Mouse (Mus musculus): Measurements from ENCODE around the gene Uap1.

The Uap1 gene

DNA sequence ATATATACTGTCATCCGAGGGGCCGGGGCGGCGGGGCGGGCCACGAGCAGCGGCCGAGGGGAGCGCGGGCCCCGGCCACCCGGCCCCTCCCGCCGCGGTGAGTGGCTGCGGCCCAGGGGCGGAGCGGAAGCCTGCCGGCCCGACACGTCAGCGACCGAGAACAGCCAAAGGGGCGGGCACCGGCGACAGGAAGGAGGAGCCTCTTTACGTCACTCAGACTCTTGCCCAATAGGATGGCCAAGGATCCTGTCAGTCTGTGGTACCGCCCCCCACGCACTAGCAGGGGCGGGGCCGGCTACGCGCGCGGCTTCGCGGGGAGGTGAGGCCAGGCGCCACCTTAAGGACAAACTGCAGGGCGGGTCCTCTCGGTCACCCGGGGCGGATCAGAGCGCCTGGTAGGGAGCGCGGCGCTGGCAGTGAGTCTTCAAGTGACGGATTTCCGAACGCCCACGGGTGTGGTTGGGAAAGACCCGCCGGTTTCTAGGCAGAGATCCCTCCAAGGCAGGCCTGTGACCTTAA, at the start of gene Uap1:
Uap1 (minus strand) TSS at position 144 of the 519 bp plus-strand sequence.
- peak; percentile 94 for DNase-seq (ENCODE audit: low spot score)

- no peak for DNase-seq (ENCODE audit: low spot score)
Measured at GRCm38 (mm10) chr1:170223276-170223675, 48.5 kb upstream of the Uap1 start.

DNA sequence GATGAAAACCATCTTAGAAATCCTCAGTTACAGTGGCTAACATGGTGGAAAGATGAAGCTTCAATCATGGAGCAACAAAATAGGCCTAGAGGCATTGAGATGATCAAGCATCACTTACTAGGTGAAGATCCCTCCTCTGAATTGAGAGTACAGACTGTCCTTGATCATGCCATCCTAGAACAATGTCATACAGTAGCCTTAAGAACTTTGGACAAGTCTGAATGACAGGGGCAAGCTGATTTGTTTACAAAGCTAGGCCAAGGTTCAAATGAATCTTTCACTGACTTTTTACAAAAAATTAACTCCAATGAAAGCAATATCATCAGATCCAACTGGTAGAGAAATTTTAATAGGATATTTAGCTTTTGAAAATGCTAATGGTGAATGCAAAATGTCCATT, 45.6 kb upstream of the Uap1 start:
- DNase-seq (ENCODE audit: low spot score), result no peak

- DNase-seq (ENCODE audit: low spot score), result peak; percentile 43
Measured at GRCm38 (mm10) chr1:170218091-170218884, 43.5 kb upstream of the Uap1 start.

- DNase-seq (ENCODE audit: low spot score), result no peak
Measured at GRCm38 (mm10) chr1:170215590-170215989, 40.8 kb upstream of the Uap1 start.

DNA sequence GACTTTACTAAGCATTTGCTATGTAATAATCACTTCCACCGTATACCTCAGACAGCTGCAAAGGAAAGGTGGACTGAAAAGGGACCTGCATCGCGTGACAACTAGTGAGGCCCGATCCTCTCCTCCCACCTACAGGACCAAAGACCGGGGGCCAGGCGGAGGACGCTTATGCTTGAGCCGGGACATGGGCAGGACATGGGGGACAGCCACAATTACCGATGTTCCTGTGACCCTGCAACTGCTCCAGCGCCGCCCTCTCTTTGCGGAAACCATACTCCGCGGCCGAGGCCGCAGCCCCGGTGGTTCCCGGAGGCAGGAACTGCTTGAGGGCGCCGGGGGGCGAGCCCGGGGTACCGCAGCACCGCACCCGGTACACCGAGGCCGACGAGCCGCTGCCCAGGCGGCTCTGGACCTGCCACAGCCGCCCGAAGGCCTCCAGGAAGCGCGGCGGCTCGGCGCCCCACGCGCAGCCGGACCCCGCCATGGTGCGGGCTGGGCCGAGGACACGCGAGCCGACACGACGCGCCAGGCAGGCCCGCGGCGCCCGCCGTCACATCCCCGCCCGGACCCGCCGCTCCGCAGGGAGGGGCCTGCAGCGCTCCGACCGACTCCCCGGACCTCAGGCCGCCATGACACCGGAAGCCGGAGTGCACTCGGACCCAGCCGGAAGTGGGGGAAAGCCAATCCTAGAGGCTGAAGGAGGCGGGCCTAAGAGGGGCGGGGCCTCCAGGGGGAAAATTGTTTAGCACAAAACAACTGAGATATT, 40.2 kb upstream of the Uap1 start, which contains the start of gene Uhmk1:
Uhmk1 (minus strand) TSS at position 641 of the 766 bp plus-strand sequence.
- DNase-seq (ENCODE audit: low spot score), result peak; percentile 84

DNA sequence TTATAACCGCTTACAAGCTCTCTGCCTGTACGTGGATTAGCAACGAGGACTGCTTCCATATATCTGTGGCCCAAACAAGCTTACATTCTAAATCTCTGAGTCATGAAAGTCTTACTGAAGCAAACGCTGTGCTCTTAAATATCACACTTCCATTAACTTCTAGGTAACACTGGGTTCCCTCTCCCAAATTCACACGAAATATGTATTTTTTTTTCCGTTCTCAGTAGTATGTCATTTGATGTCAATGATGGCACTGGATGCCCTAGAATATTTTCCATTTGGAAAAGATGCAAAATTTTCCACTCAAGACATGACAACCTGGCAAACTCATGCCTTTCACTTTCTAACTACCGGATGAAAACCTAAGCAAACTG, 39.6 kb upstream of the Uap1 start:
- DNase-seq (ENCODE audit: low spot score), result no peak

GRCm38 (mm10) chr1:170213181-170213879, 38.6 kb upstream of the Uap1 start:
- no peak for DNase-seq (ENCODE audit: low spot score)

- DNase-seq (ENCODE audit: low spot score), result no peak
Measured at GRCm38 (mm10) chr1:170206395-170206794, 31.6 kb upstream of the Uap1 start.

DNA sequence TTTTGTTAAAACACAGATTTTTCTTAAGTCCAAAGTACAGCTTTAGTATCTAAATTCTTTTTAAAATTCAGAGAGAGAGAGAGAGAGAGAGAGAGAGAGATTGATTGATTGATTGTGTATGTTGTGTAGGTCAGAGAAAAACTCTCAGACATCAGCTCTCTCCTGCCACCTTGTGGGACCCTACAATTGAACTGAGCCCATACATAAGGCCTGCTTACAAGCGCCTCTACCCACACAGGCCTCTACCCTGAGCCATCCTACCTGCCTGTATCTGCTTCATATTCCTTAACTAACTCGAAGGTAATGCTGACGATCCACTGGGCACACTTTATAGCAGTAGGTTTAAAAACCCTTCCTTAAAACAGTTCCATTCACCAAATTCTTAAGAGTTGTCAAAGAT, 25.6 kb upstream of the Uap1 start:
- DNase-seq (ENCODE audit: low spot score), result peak; percentile 50

DNA sequence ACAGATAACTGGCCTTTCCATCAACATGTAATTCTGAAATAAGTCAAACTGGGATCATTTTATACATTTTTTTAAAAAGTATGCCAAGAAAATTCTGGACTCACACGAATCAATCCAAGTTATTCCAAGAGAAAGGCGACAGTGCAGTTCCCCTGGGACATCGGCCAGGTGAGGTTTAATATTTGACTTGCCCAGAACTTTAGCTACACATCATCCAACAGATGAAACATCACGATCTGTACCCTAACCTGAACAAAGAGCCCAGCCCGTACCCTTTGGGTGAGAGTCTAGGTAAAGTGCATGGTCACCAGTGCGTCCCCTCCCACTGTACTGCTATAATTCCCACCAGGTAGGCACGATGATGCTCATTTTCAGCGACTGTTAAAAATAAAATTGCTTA, 21.5 kb upstream of the Uap1 start:
- no peak for DNase-seq (ENCODE audit: low spot score)

GRCm38 (mm10) chr1:170191925-170192324, 17.2 kb upstream of the Uap1 start:
- DNase-seq (ENCODE audit: low spot score), result no peak

DNA sequence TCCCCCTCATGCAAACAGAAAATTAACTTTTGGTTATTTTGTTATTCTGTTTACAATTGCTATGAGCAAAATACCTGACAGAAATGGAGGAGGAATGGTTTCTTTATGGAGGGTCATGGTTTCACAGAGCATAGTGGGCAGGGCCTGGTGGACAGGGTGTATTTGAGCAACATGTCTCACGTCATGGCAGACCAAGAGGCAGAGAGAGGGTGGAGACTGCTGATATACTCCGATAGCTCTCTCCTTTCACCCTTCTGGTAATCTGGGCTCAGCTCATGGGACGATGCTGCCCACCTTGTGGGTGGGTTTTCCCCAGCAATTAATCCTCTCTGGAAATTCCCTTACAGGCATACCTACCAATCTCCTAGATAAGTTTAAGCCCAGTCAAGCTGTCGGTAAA, 15.5 kb upstream of the Uap1 start:
- DNase-seq (ENCODE audit: low spot score), result no peak

DNA sequence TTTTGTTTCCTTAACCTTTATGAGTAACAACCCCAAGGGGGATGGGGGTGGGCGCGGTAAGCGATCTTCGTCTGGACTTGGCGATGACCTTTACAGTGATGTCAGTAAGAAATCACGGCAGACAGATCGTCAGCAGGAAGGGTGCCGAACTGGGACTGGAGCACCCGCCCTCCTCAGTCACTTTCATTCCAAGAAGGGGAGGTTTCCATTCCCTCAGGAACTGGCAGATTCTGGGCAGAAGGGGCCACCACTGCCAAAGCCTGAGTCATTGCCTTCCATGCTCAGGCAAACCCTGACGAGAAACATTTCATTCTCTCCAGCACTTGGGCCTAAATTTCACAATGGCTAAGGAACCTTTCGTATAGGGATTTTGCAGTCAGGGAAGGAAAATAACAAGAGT, 13.8 kb upstream of the Uap1 start:
- DNase-seq (ENCODE audit: low spot score), result peak; percentile 96

- DNase-seq (ENCODE audit: low spot score), result no peak
Measured at GRCm38 (mm10) chr1:170186531-170186930, 11.8 kb upstream of the Uap1 start.

DNA sequence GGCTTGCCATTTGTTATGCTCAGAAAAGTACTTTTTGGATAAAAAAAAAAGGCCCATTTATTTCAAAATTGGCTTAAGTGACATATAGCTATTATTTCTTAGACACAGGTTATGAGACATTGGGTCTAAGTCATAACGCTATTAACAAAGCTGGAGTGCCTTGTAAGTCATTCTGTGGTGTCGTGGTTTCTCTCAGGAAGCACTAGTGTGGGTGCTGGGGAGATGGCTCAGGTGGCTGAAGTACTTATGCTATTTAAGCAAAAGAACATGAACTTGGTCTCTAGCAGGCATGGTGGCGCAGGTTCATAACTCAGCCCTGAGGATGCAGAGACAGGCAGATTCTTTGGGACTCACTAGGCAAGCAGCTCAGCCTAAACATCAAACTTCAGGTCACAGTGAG, 10.4 kb upstream of the Uap1 start:
- no peak for DNase-seq (ENCODE audit: low spot score)

DNA sequence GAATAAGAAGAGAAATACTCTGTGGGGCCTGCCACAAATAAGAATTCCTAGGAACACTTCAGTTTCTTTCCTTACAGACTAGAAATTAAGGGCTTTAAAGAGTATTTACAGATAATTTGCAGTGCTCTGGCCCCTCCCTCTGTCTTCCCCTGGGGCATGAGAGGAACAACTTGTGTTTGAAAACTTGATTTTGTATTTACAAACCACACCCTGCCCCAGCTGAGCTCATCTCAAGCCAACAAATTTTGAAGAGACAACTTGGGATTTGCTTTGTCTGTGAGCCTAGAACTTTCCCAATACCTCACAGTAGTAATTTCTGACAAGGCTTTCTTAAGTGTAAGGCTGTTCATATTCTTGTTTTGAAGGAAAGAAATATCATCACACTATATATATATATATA, 7.9 kb upstream of the Uap1 start:
- peak; percentile 55 for DNase-seq (ENCODE audit: low spot score)

- no peak for DNase-seq (ENCODE audit: low spot score)
Measured at GRCm38 (mm10) chr1:170176661-170177239, 2.0 kb upstream of the Uap1 start.

GRCm38 (mm10) chr1:170175848-170176247, 1.1 kb upstream of the Uap1 start:
- no peak for DNase-seq (ENCODE audit: low spot score)

- peak; percentile 76 for DNase-seq (ENCODE audit: low spot score)
Measured at GRCm38 (mm10) chr1:170173991-170174813, 555 bp downstream of the Uap1 start.

DNA sequence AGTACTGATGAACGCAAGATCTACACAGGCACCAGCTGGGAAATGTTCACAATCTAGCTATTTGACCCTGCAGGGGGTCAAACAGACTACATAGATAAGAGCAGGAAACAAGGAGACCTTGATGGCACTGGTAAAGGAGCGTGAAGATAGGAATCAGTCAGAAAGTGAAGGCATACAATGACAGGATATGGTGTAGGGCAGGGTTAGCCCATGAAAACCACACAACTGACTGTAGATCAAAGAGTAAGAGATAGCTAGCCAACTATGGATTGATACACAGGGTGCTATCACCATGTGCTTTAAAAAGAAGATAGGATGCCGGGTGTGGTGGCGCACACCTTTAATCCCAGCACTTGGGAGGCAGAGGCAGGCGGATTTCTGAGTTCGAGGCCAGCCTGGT, 7.0 kb downstream of the Uap1 start:
- DNase-seq (ENCODE audit: low spot score), result no peak

Measured in adipocyte (in vitro differentiated cells).